Mouse (Mus musculus) C2C12 (cell line): ENCODE results near the gene Trcg1.

Experiments
- CEBPB ChIP-seq: IDR thresholded peaks from one replicate; pipeline ENCODE4 v1.6.1; 2011; ENCODE audit warnings: low read depth, mild to moderate bottlenecking, control low read depth, moderate library complexity
- CTCF ChIP-seq: IDR thresholded peaks from one replicate; pipeline ENCODE4 v1.5.1; 2011; ENCODE audit not compliant: control insufficient read depth, insufficient read depth, insufficient read length
- MYOD1 ChIP-seq: IDR thresholded peaks from one replicate; pipeline ENCODE4 v1.6.1; 2011; ENCODE audit warnings: low read depth; ENCODE audit not compliant: control insufficient read depth, insufficient read length
- MYOG ChIP-seq: IDR thresholded peaks from one replicate; pipeline ENCODE4 v1.6.1; 2011; ENCODE audit not compliant: control insufficient read depth, insufficient read length; ENCODE audit errors: extremely low read depth

DNA sequence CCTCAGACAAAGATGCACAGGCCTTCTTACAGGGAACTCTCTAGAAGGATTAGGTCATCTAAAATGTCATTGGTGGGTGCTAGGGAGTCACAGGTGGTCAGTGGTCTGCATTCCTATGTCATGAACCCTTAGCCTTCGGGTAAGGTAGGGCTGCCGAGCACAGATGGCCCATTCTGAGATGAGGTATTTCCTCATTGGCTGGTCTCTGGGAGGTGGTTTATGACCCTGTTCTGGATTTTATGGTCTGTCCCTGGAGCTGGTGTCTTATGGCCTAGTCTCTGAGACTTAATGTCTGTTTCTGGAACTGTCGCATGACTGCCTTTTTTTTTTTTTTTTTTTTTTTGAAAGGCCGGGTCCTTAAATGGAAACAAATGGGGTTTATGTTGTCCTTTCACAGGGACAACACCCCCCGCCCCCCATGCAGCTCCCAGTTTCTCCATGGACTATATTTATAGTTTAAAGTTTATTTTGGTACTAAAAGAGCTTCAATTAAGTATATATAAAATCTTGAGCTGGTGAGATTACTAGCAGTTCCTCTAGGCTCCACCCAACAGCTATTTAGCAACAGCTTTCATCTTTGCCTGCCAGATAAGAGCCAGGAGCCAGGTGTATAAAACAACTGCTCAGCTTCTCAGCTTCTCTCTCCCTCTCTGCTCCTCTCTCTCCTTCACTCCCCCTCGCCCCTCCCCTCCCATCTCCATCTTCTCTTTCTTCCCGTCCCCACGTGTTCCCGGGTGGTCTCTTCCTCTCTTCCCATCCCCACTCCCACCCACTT is 23.7 kb upstream of the Trcg1 start:
- TF ChIP-seq CTCF = no peak
- TF ChIP-seq CEBPB = no peak
- TF ChIP-seq MYOG = no peak
- TF ChIP-seq MYOD1 = peak; percentile 31
